Mouse (Mus musculus) testis, adult 2 months (tissue): ENCODE measurements around the gene Epha8.

ENCODE experiments used
- CTCF ChIP-seq: fragments of 200-500 bp; IDR thresholded peaks from 2 replicates; pipeline ENCODE4 v1.5.1; 2012; ENCODE audit warnings: low read depth, mild to moderate bottlenecking, inconsistent platforms, low read length, moderate library complexity; ENCODE audit not compliant: control insufficient read depth, insufficient read depth, insufficient replicate concordance
- POLR2A ChIP-seq: fragments of 200-500 bp; IDR thresholded peaks from 2 replicates; pipeline ENCODE4 v1.6.1; 2012; ENCODE audit warnings: low read depth, mild to moderate bottlenecking, inconsistent platforms, low read length, moderate library complexity; ENCODE audit not compliant: control insufficient read depth

DNA sequence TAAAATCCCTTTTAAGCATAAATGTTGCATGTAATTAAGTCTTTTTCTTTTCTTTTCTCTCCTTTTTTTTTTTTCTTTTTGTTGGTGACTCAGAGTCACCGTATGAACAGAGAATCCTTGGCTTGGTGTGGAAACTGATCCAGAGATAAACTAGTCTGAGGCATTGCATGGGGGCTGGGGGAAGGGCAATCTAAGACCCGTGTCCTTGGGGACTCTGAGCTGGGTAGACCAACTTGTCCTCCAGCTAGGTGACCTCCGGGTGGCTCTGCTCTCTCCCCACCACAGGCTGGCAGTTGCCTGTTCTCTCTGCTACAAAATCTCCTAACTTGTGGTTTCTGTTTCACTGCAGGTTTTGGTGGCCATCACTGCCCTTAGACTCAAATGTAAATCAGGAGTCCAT lies 3.5 kb upstream of the Epha8 start:
- TF ChIP-seq CTCF (no peak), POLR2A (no peak)
